Mouse (Mus musculus): Measurements from ENCODE around the gene Colq. TPM values are rescaled to one million over a fixed set of nuclear protein-coding genes. Genes with fewer than 3 reads are reported as not detected.
"Not testable (repeated sequence)": the region's sequence is repeated elsewhere in the genome, so short reads cannot be mapped to it uniquely, and the experiment has no call there.

Colq gene
- total RNA-seq (2021): under 1 TPM; 0.54 to 0.75 TPM

DNA sequence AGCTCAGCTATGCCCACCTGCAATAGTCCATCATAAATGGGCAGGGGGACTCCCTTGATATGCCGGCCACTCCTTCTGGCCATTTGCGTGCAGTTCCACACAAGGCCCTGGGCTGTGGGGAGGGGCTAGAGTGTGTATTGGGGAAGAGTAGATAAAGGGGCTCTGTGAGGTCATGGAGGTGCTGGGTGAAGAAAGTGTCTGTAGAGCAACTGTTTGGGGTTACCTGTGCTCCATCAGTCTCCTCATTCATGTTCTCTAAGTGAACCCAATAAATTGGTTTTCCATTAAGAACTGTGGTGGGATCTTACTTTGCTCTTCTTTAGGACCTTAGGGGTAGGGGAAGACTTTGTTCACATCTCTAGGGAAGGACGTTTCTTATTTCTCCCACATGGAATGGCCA, at the start of gene Colq:
TSS of gene Colq (minus strand) at position 101 of the 400 bp plus-strand sequence.
- DNase-seq (ENCODE audit: extremely low spot score in 1 of 2, low spot score in 1 of 2): no peak

DNA sequence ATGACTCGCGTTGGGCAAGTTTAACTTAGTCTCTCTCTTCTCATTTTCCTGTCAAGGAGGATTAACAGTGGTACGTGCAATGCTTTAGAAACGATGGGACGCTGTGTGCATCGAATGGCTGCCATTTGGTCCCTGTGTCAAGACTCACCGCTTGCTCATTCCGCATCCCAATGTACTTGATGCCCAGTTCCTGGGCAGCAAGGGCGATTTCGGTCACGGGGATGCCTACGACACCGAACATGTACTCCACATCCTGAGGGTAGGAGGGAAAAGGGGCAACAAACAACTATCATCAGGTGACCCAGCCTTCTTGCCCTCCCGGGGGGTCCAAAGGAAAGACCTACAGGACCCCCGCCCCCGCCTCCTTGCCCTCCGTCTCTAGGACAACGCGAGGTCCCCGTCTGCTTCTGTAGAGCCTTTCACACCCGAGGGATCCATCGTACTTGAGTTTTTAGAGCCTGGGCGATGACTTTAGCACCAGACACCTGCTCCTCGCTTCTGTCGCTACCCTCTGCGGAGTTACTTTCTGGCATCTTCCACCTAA, 49.3 kb upstream of the Colq start, which contains the start of gene Gm49387:
TSS of gene Gm49387 (minus strand) at position 533 of the 544 bp plus-strand sequence.
- no peak for DNase-seq (ENCODE audit: extremely low spot score in 1 of 2, low spot score in 1 of 2)

DNA sequence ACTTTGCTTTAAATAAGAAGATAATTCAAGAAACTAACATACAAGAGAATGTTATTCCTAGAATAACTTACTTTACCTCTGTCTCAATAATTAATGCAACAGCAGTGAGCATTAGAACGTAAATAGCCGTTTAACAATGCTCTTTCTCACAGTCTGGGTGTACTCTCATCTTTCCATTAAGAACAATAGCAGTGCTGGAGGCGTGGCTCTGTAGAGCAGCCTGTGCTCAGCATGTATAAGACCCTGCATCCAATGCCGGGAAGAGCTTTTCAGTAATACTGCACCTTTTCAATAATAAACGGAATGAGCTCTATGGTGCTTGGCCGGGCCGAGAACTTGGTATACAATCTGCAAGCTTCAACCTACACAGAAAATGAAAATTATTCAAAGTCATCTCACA, 39.5 kb upstream of the Colq start:
- no peak for DNase-seq (ENCODE audit: extremely low spot score in 1 of 2, low spot score in 1 of 2)

DNA sequence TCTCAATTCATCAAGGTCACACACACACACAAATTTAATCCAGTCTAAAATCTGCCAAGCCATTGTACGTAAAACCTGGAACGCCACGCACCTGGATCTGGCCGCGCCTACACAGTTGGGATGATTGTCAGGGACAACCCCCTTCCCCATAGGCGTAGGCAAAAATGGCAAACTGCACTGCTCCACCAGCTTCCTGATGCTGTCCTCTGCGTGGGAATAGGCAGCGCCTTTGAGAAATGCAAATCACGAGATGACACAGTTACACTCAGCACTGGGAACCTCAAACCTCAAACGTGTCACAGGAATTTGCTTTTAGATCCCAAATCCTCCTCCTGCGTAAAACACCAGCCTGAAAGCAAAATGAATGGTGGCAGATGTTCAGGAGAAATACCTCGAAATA, 31.6 kb upstream of the Colq start:
- DNase-seq (ENCODE audit: extremely low spot score in 1 of 2, low spot score in 1 of 2): no peak

DNA sequence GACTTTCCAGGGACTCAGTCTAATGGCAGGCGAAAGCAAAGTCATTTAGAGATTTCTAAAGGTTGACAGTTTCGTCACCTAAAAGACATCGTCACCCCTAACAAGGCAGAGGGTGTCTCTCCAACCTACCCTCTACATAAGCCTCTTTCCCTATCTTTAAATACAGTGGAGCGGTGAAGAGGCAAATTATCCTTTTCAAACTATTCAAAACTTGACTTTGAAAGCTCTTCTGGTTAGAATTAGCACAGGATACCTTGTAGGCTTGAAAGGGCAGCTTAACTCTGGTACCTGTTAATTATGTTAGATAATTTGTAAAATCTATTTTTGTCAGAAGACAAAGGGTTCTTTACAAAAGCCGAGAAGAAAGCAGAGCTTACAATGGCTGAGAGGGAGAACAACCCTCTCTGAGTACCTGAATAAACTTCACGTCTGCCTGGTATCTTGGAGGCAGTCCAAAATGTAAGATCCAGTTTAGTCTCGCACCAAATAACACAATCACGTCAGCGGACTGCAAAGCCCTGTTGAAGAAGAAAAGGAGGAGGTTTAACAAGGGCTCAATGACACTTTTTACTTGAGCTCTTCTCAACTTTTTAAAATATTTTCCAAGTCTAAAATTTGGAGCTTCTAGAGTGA, 29.6 kb upstream of the Colq start:
- DNase-seq (ENCODE audit: extremely low spot score in 1 of 2, low spot score in 1 of 2): no peak

DNA sequence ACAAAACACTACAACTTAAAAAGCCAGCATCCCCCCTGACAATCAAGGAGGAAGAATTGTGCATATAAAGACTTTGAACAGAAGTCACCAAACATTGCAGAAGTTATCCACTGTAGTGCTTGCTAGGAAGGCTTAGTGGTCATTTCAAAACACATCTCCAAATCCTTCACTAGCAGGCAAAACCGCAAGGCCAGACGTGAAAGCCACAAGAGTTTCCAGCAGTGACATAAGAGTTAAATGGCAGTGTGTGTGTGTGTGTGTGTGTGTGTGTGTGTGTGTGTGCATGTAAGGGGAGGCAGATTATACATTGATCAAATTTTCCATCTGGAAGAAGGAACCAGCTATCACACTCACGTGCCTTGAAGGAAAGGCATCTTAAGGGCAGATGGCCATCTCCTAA, 26.9 kb upstream of the Colq start:
- DNase-seq (ENCODE audit: extremely low spot score in 1 of 2, low spot score in 1 of 2): no peak

DNA sequence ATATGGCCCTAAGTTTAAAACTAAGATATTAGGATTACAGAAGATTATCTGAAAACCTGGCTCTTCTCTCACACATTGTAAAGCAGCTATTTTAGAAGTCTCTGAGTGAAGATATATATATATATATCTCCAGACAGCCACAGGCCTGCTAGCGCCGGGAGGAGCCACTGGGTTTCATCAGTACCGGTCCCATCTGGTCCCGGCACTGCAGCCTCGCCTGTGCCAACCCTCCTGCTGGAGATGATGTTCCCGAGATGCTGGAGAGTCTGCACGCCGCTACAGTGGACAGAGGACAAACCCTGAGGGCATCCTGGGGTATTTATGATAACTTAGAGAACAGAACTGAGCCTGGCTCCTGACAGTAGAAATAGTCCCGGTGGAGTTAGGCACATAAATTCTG, 26.1 kb upstream of the Colq start:
- no peak for DNase-seq (ENCODE audit: extremely low spot score in 1 of 2, low spot score in 1 of 2)

DNA sequence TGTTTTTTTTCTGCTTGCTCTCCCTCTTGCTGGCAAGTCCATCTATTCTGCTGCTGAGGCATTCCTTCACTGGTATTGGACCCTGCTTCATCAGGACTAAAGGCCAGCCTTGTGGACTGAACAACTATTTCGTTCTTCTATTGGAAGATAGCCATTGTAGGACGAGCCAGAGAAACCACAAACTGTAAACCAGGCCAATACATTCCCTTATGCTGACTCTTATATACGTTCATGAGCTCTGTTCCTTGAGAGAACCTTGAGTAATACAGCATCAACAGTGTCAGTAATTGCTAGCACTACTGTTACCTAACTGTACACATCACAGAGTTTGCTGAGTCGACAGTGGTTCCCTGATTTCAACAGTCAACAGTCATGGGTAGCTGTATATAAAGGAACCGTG, 22.5 kb upstream of the Colq start:
- no peak for DNase-seq (ENCODE audit: extremely low spot score in 1 of 2, low spot score in 1 of 2)

DNA sequence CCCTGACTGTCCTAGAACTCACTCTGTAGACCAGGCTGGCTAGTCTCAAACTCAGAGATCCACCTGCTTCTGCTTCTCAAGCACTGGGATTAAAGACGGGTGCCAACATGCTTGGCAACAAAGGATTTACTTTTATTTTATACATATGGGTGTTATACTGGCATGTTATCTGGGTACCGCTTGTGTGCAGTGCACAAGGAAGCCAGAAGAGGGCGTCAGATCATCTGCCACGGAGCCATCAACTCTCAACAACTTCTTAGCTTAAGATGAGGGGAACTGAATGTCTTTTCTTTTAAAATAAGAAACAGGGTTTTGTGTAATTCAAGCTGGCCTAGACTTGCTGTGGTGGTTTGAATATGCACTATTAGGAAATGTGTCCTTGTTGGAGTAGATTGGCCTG, 20.8 kb upstream of the Colq start:
- no peak for DNase-seq (ENCODE audit: extremely low spot score in 1 of 2, low spot score in 1 of 2)

DNA sequence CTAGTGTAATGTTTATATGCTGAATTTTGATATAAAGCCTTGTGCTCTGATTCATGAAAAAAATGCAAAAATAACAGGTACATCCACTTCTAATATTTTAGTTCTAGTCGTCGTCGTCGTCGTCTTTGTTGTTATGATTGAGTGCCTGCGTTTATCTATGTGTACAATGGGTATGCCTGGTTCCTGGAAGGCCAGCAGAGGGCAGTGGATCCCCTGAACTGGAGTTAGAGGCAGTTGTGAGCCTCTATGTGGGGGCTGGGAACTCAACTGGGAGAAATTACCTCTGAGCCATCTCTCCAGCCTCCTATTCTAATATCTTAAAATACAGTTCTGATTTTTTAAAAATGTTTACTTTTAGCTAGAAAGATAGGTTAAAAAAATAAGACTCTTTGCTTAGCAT, 14.4 kb upstream of the Colq start:
- no peak for DNase-seq (ENCODE audit: extremely low spot score in 1 of 2, low spot score in 1 of 2)

DNA sequence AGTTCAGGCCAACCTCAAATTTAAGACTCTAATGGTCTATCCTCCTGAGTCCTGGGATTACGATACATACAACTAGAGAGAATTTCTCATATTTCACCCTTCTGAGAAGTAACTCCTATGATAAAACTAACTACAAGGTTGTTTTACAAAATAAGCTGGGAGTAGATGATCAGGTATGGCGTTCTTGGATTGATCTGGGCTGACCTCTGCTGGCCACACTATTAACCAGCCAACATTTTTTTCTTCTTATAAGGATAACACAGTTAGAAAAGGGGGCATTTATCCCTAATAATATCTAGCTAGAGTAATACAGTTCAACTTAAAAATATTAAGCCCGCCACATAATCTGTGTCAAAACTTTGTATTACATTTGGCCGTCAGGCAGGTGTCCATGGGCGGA, 13.8 kb upstream of the Colq start:
- no peak for DNase-seq (ENCODE audit: extremely low spot score in 1 of 2, low spot score in 1 of 2)

DNA sequence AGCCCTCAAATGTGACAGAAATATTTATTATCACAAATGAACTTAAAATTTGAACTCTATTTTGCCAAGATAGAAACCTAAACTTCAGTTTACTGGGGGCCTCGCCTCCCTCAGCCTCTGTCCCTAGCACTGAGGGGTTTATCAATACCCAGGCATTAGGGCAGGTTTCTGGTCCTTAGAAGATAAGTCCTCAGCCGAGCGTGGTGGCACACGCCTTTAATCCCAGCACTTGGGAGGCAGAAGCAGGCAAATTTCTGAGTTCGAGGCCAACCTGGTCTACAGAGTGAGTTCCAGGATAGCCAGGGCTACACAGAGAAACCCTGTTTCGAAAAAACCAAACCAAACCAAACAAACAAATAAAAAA, 11.5 kb upstream of the Colq start:
- not testable (repeated sequence) for DNase-seq (ENCODE audit: extremely low spot score in 1 of 2, low spot score in 1 of 2)

DNA sequence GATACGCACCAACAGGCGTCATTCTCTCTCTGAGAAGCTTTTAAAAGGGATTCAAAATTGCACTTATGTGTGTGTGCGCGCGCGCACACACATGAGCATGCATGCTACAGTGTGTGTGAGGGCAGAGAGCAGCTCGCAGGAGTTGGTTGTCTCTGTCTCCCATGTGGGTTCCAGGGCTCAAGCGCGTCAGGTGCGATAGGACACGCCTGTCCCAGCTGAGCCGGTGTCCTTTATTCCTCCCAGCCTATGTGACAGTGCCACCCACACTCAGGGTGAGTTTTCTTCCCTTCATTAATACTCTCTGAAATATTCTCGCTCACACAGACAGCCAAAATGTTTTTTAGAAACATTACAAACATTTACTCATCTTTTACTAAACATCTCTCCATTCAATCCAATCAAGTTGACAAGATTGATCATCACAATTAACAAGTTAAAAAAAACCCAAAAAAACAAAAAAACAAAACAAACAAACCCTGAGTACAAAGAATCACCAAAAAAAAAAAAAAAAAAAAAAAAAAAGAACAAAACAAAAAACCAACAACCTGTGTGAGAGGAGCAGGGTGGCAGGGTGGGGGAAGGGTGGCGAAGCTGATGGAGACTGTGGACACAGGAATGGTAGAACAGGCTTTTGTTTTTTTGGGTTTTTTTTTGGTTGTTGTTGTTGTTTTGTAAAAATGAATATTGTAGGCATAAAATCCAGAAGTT, 10.9 kb upstream of the Colq start:
- DNase-seq (ENCODE audit: extremely low spot score in 1 of 2, low spot score in 1 of 2): no peak

DNA sequence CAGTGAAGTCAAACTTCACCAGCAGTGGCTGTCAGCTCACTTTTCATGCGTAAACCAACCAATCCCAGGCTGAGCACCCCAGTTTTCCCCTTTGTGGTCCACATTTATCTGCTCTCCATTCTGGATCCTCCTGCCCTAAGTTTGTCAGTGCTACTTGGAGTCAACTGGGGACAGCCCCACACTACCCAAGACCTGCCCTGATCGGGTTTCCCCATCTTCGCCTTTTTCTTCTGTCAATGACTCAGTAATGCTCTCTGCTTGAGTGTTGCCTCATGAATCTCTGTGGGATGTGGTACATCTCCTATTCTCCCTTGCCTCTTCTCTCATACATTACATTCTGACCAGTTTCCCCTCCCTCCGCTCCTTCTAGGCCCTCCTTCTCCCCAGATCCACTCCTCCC, 6.3 kb upstream of the Colq start:
- no peak for DNase-seq (ENCODE audit: extremely low spot score in 1 of 2, low spot score in 1 of 2)

DNA sequence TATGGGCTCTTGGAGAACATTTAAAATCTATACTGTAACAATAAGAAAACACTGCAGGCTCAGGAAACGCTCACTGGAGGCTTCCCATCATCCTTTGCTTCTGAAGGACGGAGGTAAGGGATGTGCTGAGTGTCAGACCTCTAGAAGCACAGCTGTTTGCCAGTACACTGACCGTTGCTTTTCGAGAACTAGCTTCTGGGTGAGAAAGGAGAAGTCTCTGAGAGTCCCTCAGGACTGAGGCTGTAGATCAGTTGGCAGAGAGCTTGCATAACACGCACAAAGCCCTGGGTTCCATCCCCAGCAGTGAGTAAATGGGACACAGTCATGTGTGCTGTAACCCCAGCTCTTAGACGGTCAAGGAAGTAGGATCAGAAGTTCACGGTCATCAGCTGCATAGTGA, 5.3 kb upstream of the Colq start:
- no peak for DNase-seq (ENCODE audit: extremely low spot score in 1 of 2, low spot score in 1 of 2)

DNA sequence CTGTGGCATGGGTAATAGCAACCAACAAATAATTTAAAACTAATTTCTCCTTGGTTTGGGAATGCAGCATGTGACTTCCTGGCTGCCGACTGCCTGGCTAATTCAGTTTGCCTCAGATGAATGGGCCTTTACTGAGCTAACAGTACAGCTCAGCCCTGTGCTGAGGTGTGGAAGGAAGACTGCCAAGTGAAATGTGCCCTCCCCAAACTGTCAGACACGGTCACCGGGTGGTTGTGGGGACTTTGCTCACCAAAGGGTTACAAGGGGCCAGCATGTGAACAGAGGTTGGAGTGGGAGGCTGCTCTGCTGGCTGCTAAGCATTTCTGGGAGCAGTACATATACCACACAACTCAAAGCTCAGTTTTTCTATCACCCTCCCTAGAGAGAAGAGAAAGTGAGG, 3.5 kb upstream of the Colq start:
- DNase-seq (ENCODE audit: extremely low spot score in 1 of 2, low spot score in 1 of 2): no peak

DNA sequence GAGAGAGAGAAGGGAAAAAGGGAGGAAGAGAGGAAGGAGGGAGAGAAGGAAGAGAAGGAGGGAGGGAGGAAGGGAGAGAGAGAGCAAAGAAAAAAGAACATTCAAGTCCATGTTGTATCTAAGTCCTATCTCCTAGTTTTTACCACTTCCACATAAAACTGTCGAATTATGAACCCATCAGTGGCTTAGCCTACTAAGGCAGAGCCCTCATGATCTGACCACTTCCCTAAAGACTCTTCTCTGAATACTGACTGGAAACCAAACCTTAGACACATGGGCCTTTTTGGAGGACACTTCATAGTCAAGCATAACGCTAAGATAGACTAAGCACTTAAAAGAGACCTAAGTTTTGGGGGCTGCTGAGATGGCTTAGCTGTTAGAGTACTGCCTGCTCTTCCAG, 1.9 kb upstream of the Colq start:
- no peak for DNase-seq (ENCODE audit: extremely low spot score in 1 of 2, low spot score in 1 of 2)

DNA sequence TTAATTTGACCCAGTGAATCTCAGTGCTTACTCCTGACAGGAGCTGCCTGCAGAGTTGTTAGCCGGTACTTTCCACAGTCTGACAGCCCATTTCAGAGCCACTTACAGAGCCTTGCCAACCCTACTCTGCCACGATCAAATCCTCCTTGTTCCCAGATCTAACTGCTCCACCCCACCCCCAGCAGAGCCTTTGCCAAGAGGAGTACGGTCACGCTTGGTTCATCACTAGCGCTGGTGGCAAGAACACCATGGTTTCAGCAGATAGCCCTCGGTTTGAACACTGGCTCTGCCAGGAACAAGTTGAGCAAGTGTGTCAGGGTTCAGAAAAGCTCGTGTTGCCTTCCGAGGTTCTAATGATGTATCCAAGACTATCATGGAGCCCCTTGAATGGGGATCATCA, 4.7 kb downstream of the Colq start:
- DNase-seq (ENCODE audit: extremely low spot score in 1 of 2, low spot score in 1 of 2): no peak

DNA sequence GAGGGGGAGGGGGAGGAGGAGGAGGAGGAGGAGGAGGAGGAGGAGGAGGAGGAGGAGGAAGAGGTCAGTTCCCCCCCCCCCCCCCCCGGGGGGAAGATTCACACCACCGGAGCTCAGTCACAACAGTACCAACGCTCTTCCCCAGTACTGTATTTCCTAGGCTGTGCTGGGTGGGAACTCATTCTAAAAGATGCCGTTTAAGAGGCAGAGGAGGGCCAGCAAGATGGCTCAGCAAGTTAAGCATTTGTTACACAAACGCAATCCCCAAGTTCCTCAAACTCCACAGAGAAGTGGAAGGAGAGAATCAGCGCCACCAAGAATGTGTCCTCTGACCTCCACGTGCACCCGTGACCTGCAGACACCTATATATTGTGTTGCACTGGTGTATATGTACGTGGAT, 8.1 kb downstream of the Colq start:
- DNase-seq (ENCODE audit: extremely low spot score in 1 of 2, low spot score in 1 of 2): no peak

DNA sequence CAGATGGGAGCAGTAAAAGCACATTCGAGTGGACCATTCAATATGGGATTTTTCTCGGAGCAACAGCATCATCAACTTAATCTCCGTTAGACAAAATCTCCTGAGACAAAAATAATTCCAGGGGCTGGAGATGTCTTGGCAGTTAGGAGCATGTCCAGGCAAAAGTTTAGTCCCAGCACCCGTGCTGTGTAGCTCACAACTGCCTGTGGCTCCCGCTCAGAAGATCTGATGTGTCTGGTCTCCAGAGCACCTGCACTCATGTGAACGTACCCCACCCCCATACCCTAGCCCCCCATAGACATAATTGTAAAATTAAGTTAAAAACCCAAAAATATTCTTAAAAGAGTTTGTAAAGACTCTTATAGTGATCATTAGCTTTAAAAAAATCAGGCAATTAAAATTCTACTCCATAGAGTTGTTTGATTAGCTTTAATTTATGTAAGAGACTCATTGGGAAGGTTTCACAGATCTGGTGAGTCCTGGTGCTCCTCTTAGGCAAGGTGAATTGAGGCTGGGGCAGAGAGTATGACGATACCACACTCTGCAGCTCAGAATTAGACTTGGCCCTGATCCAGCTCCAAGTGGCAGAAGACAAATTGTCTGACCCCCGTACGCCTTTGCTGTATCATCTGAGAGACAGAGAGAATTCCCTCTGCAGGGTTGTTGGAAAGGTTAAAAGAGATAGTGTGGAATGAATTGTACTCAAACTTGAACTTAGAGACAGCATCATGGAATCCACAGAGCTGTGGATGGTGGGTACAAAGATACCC, 13.0 kb downstream of the Colq start:
- no peak for DNase-seq (ENCODE audit: extremely low spot score in 1 of 2, low spot score in 1 of 2)
